Mouse (Mus musculus) lung, adult 2 months (tissue): ENCODE data around the gene Pdf.

Experiments used
- CTCF ChIP-seq: fragments of 200-500 bp; IDR thresholded peaks from 2 replicates; pipeline ENCODE4 v1.5.1; 2011; ENCODE audit warnings: mild to moderate bottlenecking, low read length, control low read depth; ENCODE audit not compliant: insufficient read depth
- POLR2A ChIP-seq: fragments of 200-500 bp; IDR thresholded peaks from 2 replicates; pipeline ENCODE4 v1.6.1; 2011; ENCODE audit warnings: low read depth, mild to moderate bottlenecking, control low read depth, low read length, borderline replicate concordance; ENCODE audit errors: extremely low read depth

DNA sequence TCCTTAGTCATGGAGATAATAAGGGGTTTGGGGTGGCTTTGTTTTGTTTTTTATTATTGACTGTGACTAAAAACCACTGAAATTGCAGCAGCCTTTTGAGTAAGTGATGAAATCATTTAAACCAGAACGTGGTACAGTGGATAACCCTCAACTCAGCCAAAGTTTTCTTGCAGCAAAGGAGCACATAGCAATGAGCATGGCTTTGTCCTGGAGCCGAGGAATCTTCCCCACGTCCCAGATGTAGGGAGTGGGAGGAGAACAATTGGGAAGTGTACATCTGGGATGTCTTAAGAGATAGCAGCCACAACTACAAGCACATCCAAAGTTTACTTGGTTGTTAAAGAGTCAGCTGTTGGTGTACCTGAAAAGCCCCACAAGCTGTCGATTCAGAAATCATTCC is 51.0 kb downstream of the Pdf start:
- TF ChIP-seq CTCF (no peak), POLR2A (no peak)
